Mouse (Mus musculus) heart, embryonic 14.5 days (tissue): ENCODE data around the gene Nepro. TPM values are rescaled to one million over a fixed set of nuclear protein-coding genes. Genes with fewer than 3 reads are reported as not detected.

Experiments
- ATAC-seq: fragments of 200-750 bp; cut with Nextera tagmentation; 2 replicates; pipeline ENCODE4 v1.8.0; 2017; ENCODE audit warnings: low read depth, moderate TSS enrichment; ENCODE audit not compliant: insufficient number of reproducible peaks, insufficient read depth, low FRiP score
- H3K27ac ChIP-seq, 2 experiments: fragments of 200-500 bp in 1 of 2; fragments of 300-500 bp in 1 of 2; sonication (generic) in 1 of 2; replicated peaks in 1 of 2; 2 replicates each; pipeline ENCODE4 v1.5.1; 2012 to 2014; ENCODE audit warnings: low read depth in 2 of 2, low read length in 2 of 2, control low read depth in 1 of 2, mild to moderate bottlenecking in 1 of 2, mixed read lengths in 1 of 2; ENCODE audit not compliant: control insufficient read depth in 1 of 2, insufficient read depth in 1 of 2
- H3K27me3 ChIP-seq: fragments of 300-500 bp; sonication (generic); 2 replicates; pipeline ENCODE4 v1.6.1; 2014; ENCODE audit warnings: mild to moderate bottlenecking, low read length, control low read depth; ENCODE audit not compliant: control insufficient read depth, insufficient read depth
- H3K36me3 ChIP-seq: fragments of 300-500 bp; sonication (generic); 2 replicates; pipeline ENCODE4 v1.6.1; 2014; ENCODE audit warnings: mild to moderate bottlenecking, control low read depth, low read length, mixed read lengths; ENCODE audit not compliant: control insufficient read depth, insufficient read depth
- H3K4me1 ChIP-seq, 2 experiments: fragments of 200-500 bp in 1 of 2; fragments of 300-500 bp in 1 of 2; sonication (generic) in 1 of 2; 2 replicates each; pipeline ENCODE4 v1.6.1; 2012 to 2014; ENCODE audit warnings: low read length in 2 of 2, control low read depth in 1 of 2, mixed read lengths in 1 of 2; ENCODE audit not compliant: control insufficient read depth in 2 of 2, insufficient read depth in 2 of 2
- H3K4me2 ChIP-seq: fragments of 300-500 bp; sonication (generic); 2 replicates; pipeline ENCODE4 v1.6.1; 2014; ENCODE audit warnings: mild to moderate bottlenecking, low read length
- H3K4me3 ChIP-seq, 2 experiments: fragments of 200-500 bp in 1 of 2; fragments of 300-500 bp in 1 of 2; sonication (generic) in 1 of 2; 2 replicates each; pipeline ENCODE4 v1.5.1; 2012 to 2014; ENCODE audit warnings: low read length in 2 of 2, mild to moderate bottlenecking in 2 of 2, control low read depth in 1 of 2, low read depth in 1 of 2, moderate library complexity in 1 of 2; ENCODE audit not compliant: control insufficient read depth in 1 of 2, insufficient read depth in 1 of 2
- H3K9ac ChIP-seq: fragments of 300-500 bp; sonication (generic); 2 replicates; pipeline ENCODE4 v1.6.1; 2014; ENCODE audit warnings: mild to moderate bottlenecking, low read length
- H3K9me3 ChIP-seq: fragments of 300-500 bp; sonication (generic); 2 replicates; pipeline ENCODE4 v1.6.1; 2016; ENCODE audit warnings: low read length, control low read depth; ENCODE audit not compliant: control insufficient read depth
- WGBS: fragments of 180-500 bp; shearing (Covaris S2); extraction: QIAGEN DNeasy Blood & Tissue Kit; methylation state at CpG from one replicate; pipeline ENCODE4 v1.1.7; 2014; 5-methylcytosine and 5-hydroxymethylcytosine counted together
- polyA plus RNA-seq: library from polyadenylated mRNA; unstranded; fragments of >200 nt; fragmentation: Nextera tagmentation; extraction: Ambion mirVana; gene quantifications from 2 replicates; pipeline ENCODE4 v1.2.1, GENCODE M21; 2014

Gene Nepro
- polyA plus RNA-seq, 1 experiment from 2014 or later = 5.3 TPM

- Histone ChIP-seq H3K27me3 (no peaks in the 10 kb centered on the region), H3K9me3 (no peaks in the 10 kb centered on the region), H3K9ac (peak within 1 kb of the TSS; percentile 94), H3K4me2 (peak within 1 kb of the TSS; percentile 88), H3K4me3 (peak within 1 kb of the TSS; percentile 76 to 96), H3K36me3 (peaks cover 23% of the 10 kb centered on the region), H3K27ac (peak within 1 kb of the TSS; percentile 89 to 95), H3K4me1 (peaks cover 3 to 5% of the 10 kb centered on the region in 2 experiments; a peak in 1 of 4 replicates)
- WGBS = under 1% methylated on average over 47 of the region's 47 CpGs
- ATAC-seq = peak; percentile 88
Measured at GRCm38 (mm10) chr16:44745866-44746562, 21.9 kb downstream of the Nepro start, which contains the start of gene Gtpbp8. Gene Gtpbp8, minus strand, starts transcription at chr16:44746363.

GRCm38 (mm10) chr16:44748007-44748406, 23.9 kb downstream of the Nepro start:
- H3K9ac ChIP-seq = no peak overlapping the region
- no peak for ATAC-seq
- no peaks in the 10 kb centered on the region for H3K9me3 ChIP-seq
- no peaks in the 10 kb centered on the region for H3K27me3 ChIP-seq
- WGBS = 57% methylated on average over 3 of the region's 3 CpGs
- no peak overlapping the region for H3K4me2 ChIP-seq
- H3K4me1 ChIP-seq = peaks cover 3 to 5% of the 10 kb centered on the region in 2 experiments; a peak in 1 of 4 replicates
- no peak overlapping the region for H3K4me3 ChIP-seq
- H3K36me3 ChIP-seq = peaks cover 9% of the 10 kb centered on the region; the same call in 1 of the 2 replicates
- H3K27ac ChIP-seq = no peak overlapping the region

- Histone ChIP-seq H3K27ac (no peak overlapping the region), H3K4me1 (no peaks in the 10 kb centered on the region), H3K4me3 (no peak overlapping the region), H3K9ac (no peak overlapping the region), H3K27me3 (no peaks in the 10 kb centered on the region), H3K36me3 (no peaks in the 10 kb centered on the region), H3K4me2 (no peak overlapping the region), H3K9me3 (no peaks in the 10 kb centered on the region)
- WGBS = 88% methylated on average over 8 of the region's 8 CpGs
- ATAC-seq = no peak
Measured at GRCm38 (mm10) chr16:44757700-44758099, 33.6 kb downstream of the Nepro start.

- Histone ChIP-seq H3K9ac (no peak overlapping the region), H3K4me2 (no peak overlapping the region), H3K27ac (no peak overlapping the region), H3K9me3 (no peaks in the 10 kb centered on the region), H3K4me1 (peaks cover 0 to 3% of the 10 kb centered on the region in 2 experiments; a peak in 1 of 4 replicates), H3K27me3 (no peaks in the 10 kb centered on the region), H3K4me3 (no peak overlapping the region), H3K36me3 (no peaks in the 10 kb centered on the region)
- WGBS = 43% methylated on average over 1 of the region's 1 CpGs
- no peak for ATAC-seq
Measured at GRCm38 (mm10) chr16:44761811-44762210, 37.7 kb downstream of the Nepro start.

DNA sequence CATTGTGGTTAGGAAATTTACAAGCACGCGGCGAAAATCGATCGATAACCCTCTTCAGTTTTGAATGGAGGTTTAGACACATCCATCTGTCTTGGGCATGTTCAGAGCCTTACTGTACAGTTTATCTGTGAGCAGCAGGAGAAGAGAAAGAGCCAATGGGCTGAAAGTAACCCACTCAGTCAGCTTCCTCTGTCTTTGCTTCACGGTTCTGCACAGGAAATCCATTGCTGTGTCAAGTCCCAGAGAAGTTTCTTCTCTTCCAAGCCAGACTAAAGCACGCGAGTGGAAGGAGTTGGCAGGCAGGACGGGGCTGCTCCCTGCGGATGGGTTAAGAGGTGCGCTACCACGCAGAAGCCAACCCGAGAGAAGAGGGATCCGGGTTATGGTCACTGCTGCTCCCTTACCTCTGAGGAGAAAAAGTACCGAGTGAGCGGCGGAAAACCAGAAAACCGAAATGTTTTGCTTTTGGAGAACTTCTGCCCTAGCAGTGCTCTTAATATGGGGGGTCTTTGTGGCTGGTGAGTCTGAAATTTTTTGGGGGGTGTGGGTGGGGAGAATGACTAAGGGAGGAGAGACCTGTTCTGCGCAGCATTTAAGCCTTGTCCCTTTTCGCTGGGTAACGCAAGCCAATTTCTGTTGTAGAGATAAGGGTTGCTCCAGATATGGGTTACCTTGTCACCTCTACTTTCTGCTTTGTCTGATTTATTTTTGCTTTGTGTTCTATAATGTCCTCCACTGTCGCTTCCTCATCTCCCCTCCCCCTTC, 41.6 kb downstream of the Nepro start, which contains the start of gene Cd200r1:
Gene Cd200r1 (plus strand): TSS at position 182 of the 765 bp plus-strand sequence.
- H3K27ac ChIP-seq = no peak within 1 kb of the TSS
- no peaks in the 10 kb centered on the region for H3K27me3 ChIP-seq
- peak within 1 kb of the TSS; percentile 17 to 21 for H3K4me3 ChIP-seq
- H3K9me3 ChIP-seq = no peaks in the 10 kb centered on the region
- 64% methylated on average over 22 of the region's 22 CpGs for WGBS
- H3K4me1 ChIP-seq = peaks cover 0 to 3% of the 10 kb centered on the region in 2 experiments; a peak in 1 of 4 replicates
- peak within 1 kb of the TSS; percentile 44; the same call in 1 of the 2 replicates for H3K9ac ChIP-seq
- H3K4me2 ChIP-seq = peak within 1 kb of the TSS; percentile 53
- ATAC-seq = no peak
- H3K36me3 ChIP-seq = no peaks in the 10 kb centered on the region

DNA sequence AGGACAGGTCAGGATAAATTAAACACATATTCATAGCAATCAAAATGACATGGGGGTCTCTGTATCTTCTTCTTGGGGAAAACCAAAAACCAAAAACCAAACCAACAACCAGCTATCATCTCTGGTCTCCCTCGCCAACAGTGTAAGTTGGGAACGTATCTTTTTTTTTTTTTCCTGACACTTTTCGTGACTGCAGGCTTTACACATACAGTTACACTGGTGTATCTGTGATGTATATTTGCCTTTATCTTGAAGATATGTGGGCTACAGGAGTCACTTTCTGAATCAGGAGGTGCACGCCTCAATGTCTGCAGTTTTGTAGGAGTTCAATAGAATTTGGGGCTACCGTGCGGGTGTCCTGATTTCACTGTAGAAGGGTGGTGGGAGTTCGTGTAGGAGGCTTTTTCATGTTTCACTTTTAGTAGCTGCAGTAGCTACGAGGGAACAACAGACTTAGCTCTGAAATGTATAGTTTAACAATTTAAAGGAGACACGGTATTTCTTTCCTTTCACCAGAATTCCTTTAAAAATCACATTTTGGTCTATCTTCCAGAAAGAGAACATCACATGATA, 42.3 kb downstream of the Nepro start:
- H3K9me3 ChIP-seq = no peaks in the 10 kb centered on the region
- H3K9ac ChIP-seq = no peak overlapping the region
- peaks cover 0 to 3% of the 10 kb centered on the region in 2 experiments; a peak in 1 of 4 replicates for H3K4me1 ChIP-seq
- peak overlapping the region; percentile 53 for H3K4me2 ChIP-seq
- WGBS = 67% methylated on average over 9 of the region's 9 CpGs
- no peak overlapping the region for H3K27ac ChIP-seq
- H3K36me3 ChIP-seq = no peaks in the 10 kb centered on the region
- no peak for ATAC-seq
- no peaks in the 10 kb centered on the region for H3K27me3 ChIP-seq
- peak overlapping the region in 1 of 2 experiments; percentile 21; a peak in 2 of 4 replicates for H3K4me3 ChIP-seq

GRCm38 (mm10) chr16:44767506-44767905, 43.4 kb downstream of the Nepro start:
- no peaks in the 10 kb centered on the region for H3K27me3 ChIP-seq
- H3K4me2 ChIP-seq = no peak overlapping the region
- no peaks in the 10 kb centered on the region for H3K36me3 ChIP-seq
- 79% methylated on average over 7 of the region's 7 CpGs for WGBS
- H3K9ac ChIP-seq = no peak overlapping the region
- H3K27ac ChIP-seq = no peak overlapping the region
- no peak for ATAC-seq
- no peak overlapping the region for H3K4me3 ChIP-seq
- H3K4me1 ChIP-seq = peaks cover 0 to 3% of the 10 kb centered on the region in 2 experiments; a peak in 1 of 4 replicates
- H3K9me3 ChIP-seq = no peaks in the 10 kb centered on the region
